Mouse (Mus musculus): ENCODE data around the gene B3galt4. TPM values are rescaled to one million over a fixed set of nuclear protein-coding genes. Genes with fewer than 3 reads are reported as not detected.
"Not testable (repeated sequence)": the region's sequence is repeated elsewhere in the genome, so short reads cannot be mapped to it uniquely, and the experiment has no call there.

B3galt4 gene
- total RNA-seq, 2 experiments from 2014 or later: 6.2 to 6.7 TPM

DNA sequence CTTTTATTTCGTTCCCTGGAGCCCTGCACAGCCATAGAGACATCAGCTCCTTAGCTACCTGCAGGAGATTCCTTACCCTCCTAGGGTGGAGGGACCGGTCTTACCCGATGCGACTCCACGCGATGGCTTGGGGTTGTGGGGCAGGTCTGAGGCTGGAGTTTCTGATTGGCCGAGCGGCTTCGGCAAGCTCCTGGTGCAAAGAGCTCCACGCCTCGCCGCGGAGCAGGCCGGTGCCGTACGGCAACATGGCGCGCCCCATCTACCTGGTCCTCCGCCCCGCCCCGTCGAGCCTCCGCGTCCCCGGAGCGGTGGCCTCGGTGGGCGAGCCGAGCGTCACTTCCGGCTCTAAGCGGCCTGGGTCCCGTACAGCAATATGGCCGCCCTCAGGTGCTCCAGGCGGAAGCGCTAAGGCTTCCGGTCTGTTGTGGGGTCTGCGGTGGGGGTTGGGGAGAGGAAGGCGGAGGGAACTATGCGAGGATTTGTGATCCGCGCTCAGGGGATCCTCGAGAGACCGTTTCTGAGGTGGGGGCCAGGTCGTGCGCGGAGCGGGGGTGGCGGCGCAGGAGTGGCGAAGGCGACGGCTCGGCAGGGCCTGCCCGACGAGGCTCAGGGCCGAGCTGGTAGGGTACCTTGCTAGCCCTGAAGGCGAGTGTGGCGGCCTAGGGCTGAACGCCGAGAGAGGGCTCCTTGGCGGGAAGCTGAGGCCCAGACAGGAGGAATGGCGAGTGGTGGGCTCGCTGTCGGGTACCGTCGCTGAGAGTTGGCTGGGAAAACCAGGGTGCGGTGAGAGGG is 42.0 kb downstream of the B3galt4 start, which contains the start of gene Daxx:
Gene Daxx (plus strand): TSS at position 338 of the 792 bp plus-strand sequence.
- peak; percentile 97 to 99 for DNase-seq (ENCODE audit: low spot score in 2 of 2)

DNA sequence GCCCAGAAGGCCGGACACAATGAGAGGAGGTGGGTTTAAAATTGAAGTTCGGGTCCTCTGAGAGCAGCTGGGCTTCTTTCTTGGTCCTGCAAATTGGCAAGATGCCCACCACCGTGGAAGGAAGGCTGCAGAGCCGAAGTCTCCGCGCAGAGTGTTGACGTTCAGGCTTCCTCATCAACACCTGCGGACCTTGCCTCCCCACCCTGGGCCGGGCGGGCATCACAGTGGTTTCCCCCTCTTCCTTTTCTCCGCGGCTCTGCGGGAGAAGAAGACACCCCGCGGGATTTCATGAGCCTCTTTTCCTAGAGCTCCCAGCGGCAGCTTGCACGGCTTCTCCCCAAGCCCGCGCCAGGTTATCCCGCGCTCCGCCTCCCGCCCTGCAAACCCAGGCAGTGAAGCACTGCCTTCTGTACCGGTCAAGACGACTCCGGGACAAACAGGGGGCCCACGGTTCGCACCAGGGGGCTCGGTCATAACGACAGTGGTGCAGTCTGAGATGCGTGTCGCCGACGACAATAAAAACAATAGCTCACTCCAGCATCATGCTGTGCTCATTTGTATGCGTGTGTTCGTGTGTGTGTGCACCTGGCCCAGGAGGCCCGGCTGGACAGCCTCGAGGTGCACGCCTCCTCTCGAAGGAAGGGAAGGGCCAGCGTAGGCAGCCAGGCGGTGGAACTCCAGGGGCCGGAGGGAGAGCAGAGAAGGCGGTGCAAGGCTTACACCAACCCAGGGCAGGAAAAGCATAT is 42.8 kb downstream of the B3galt4 start:
- peak; percentile 61 to 69 for DNase-seq (ENCODE audit: low spot score in 2 of 2)

- not testable (repeated sequence) for DNase-seq (ENCODE audit: low spot score in 2 of 2)
These were observed 46.5 kb downstream of the B3galt4 start, which contains the start of gene Platr17 for GRCm38 (mm10) chr17:33904835-33905234. TSS of gene Platr17 (plus strand) at chr17:33905135.

GRCm38 (mm10) chr17:33903911-33904651 is 47.2 kb downstream of the B3galt4 start:
- DNase-seq (ENCODE audit: low spot score in 2 of 2): not testable (repeated sequence)

DNA sequence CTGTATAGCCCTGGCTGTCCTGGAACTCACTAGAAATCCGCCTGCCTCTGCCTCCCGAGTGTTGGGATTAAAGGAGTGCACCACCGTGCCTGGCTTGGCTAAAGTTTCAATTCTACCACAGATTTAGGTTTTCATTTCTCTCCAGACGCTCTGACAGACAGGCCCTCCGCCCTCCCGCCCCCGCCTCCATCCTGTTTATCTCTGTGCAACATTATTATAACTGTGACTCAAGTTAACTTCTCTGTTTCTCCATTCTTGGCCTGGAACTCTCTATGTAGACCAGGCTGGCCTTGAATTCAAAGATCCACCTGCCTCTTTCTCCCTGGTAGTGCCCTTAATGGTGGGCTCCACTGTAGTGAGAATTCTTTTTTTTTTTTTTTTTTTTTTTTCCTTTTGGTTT is 48.8 kb downstream of the B3galt4 start:
- DNase-seq (ENCODE audit: low spot score in 2 of 2): no peak

DNA sequence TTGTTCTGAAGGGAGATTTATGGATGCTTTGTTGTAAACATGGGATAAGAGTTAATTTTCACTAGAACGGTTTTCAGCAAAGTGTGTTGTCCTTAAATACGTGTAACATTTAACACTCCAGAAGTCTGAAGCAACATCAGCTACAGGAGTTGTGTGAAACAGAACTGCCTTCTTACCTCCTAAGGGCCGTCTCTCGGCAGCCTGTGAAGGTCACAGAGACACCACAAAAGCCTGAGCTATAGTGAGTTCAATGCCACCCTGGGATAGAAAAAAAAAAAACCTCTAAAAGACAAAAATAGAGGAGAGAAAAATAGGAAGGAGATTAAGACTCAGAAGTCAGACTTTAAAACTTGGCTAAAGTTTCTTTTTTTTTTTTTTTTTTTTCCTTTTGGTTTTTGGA is 49.2 kb downstream of the B3galt4 start:
- no peak for DNase-seq (ENCODE audit: low spot score in 2 of 2)

GRCm38 (mm10) chr17:33901653-33902052 is 49.6 kb downstream of the B3galt4 start:
- no peak for DNase-seq (ENCODE audit: low spot score in 2 of 2)

- DNase-seq (ENCODE audit: low spot score in 2 of 2): no peak
These were observed 50.3 kb downstream of the B3galt4 start for GRCm38 (mm10) chr17:33900989-33901314.

DNA sequence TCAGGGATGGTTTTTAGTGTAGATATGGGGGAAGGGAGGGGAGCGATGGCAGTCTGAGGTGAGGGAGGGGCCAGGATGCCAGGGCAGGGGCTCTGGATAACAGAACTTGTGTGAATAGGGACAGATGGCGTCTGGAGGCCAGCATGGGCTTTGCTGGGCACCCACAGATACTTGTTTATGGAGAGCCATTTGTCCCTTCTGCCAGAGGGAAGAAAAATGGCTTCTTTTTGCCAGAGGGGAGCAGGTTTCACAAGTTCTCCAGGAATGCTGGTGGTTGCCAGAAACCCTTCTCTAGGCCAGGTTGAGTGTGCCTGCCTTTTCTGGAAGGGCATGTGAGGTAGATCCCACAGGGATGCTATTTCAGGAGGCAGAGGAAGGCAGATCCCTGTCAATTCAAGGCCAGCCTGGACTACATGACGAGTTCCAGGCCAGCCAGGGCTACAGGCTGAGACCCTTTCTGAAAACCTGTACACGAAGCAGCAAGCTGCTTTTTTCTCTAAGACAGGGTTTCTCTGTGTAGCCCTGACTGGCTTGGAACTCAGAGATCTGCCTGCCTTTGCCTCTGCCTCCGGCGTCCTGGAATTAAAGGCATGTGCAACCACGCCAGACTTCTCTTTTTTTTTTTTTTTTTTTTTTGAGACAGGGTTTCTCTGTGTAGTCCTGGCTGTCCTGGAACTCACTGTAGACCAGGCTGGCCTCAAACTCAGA is 50.9 kb downstream of the B3galt4 start:
- no peak for DNase-seq (ENCODE audit: low spot score in 2 of 2)

Other genes starting within 250 kb of the B3galt4 start
- 10 to 100 TPM; 74.1 to 76.0 TPM for gene March2, start 232.8 kb downstream of the B3galt4 start, total RNA-seq (2021)
- 100 to 1,000 TPM; 252 to 307 TPM for gene Rab11b, start 191.0 kb downstream of the B3galt4 start, total RNA-seq (2021)
- 1 to 10 TPM; 6.9 to 9.5 TPM for gene Angptl4, start 169.7 kb downstream of the B3galt4 start, total RNA-seq (2021)
- gene Kank3, start 141.0 kb downstream of the B3galt4 start, total RNA-seq (2021): 10 to 100 TPM; 38.0 to 51.2 TPM
- 100 to 1,000 TPM; 919 to 984 TPM for gene Rps28, start 126.9 kb downstream of the B3galt4 start, total RNA-seq (2021)
- 100 to 1,000 TPM; 244 to 245 TPM for gene Ndufa7, start 126.9 kb downstream of the B3galt4 start, total RNA-seq (2021)
- gene Cd320, start 108.4 kb downstream of the B3galt4 start, total RNA-seq (2021): 10 to 100 TPM; 25.1 to 27.1 TPM
- gene Gm7029, start 77.7 kb downstream of the B3galt4 start, total RNA-seq (2021): not detected
- 1 to 10 TPM; 5.6 to 6.8 TPM for gene Kifc1, start 60.8 kb downstream of the B3galt4 start, total RNA-seq (2021)
- gene Platr17, start 46.4 kb downstream of the B3galt4 start, total RNA-seq (2021): 1 to 10 TPM in 1 of 2 experiments, under 1 TPM in 1; 0.87 to 1.1 TPM
- 10 to 100 TPM; 23.9 to 29.6 TPM for gene Daxx, start 42.1 kb downstream of the B3galt4 start, total RNA-seq (2021)
- 10 to 100 TPM; 36.3 to 40.7 TPM for gene Tapbp, start 35.6 kb downstream of the B3galt4 start, total RNA-seq (2021)
- 10 to 100 TPM; 29.4 to 30.5 TPM for gene Zbtb22, start 35.6 kb downstream of the B3galt4 start, total RNA-seq (2021)
- gene Rgl2, start 21.9 kb downstream of the B3galt4 start, total RNA-seq (2021): 10 to 100 TPM; 60.2 to 80.6 TPM
- 100 to 1,000 TPM in 1 of 2 experiments, 10 to 100 TPM in 1; 83.1 to 106 TPM for gene Pfdn6, start 11.1 kb downstream of the B3galt4 start, total RNA-seq (2021)
- gene Wdr46, start 10.8 kb downstream of the B3galt4 start, total RNA-seq (2021): 10 to 100 TPM; 21.8 to 24.8 TPM
- 10 to 100 TPM; 80.4 to 81.7 TPM for gene Vps52, start 4.3 kb upstream of the B3galt4 start, total RNA-seq (2021)
- 100 to 1,000 TPM; 453 to 457 TPM for gene Rps18, start 4.5 kb upstream of the B3galt4 start, total RNA-seq (2021)
- gene H2-K1, start 48.9 kb upstream of the B3galt4 start, total RNA-seq (2021): 10 to 100 TPM; 11.1 to 14.3 TPM
- 10 to 100 TPM; 27.8 to 34.2 TPM for gene Ring1, start 73.2 kb upstream of the B3galt4 start, total RNA-seq (2021)
- gene H2-Ke6, start 76.6 kb upstream of the B3galt4 start, total RNA-seq (2021): 10 to 100 TPM; 48.6 to 51.6 TPM
- gene Slc39a7, start 80.2 kb upstream of the B3galt4 start, total RNA-seq (2021): 100 to 1,000 TPM in 1 of 2 experiments, 10 to 100 TPM in 1; 82.8 to 108 TPM
- gene Rxrb, start 80.3 kb upstream of the B3galt4 start, total RNA-seq (2021): 10 to 100 TPM; 70.1 to 70.2 TPM
- gene Col11a2, start 87.9 kb upstream of the B3galt4 start, total RNA-seq (2021): 10 to 100 TPM; 14.5 to 22.0 TPM
- gene H2-Oa, start 140.9 kb upstream of the B3galt4 start, total RNA-seq (2021): under 1 TPM in 1 of 2 experiments, not detected in 1; 0.34 TPM
- gene H2-DMa, start 168.1 kb upstream of the B3galt4 start, total RNA-seq (2021): 10 to 100 TPM; 34.4 to 38.6 TPM
- 100 to 1,000 TPM; 252 to 263 TPM for gene Brd2, start 171.1 kb upstream of the B3galt4 start, total RNA-seq (2021)
- not detected for gene H2-DMb2, start 191.8 kb upstream of the B3galt4 start, total RNA-seq (2021)
- under 1 TPM; 0.69 to 0.91 TPM for gene H2-DMb1, start 201.6 kb upstream of the B3galt4 start, total RNA-seq (2021)
- gene Tap1, start 236.1 kb upstream of the B3galt4 start, total RNA-seq (2021): 1 to 10 TPM; 5.1 to 5.2 TPM
- gene Psmb9, start 236.3 kb upstream of the B3galt4 start, total RNA-seq (2021): 1 to 10 TPM; 1.4 to 1.9 TPM
- 1 to 10 TPM; 2.3 to 4.4 TPM for gene Psmb8, start 246.2 kb upstream of the B3galt4 start, total RNA-seq (2021)